Mouse (Mus musculus) heart, adult 18-20 months (tissue): ENCODE measurements around the gene Stim2. TPM values are rescaled to one million over a fixed set of nuclear protein-coding genes. Genes with fewer than 3 reads are reported as not detected.

ENCODE experiments used
- DNase-seq, 2 experiments: peaks; one replicate each; pipeline ENCODE4 v3.0.0; 2021 to 2022; ENCODE audit warnings: mixed read lengths in 1 of 2
- total RNA-seq, 2 experiments: library from RNA; stranded (reverse); gene quantifications; 2 replicates each; pipeline ENCODE4 v1.2.3; 2021

Gene Stim2
- total RNA-seq, 2 experiments from 2014 or later, result 14.0 to 15.3 TPM

GRCm38 (mm10) chr5:53994576-53994975 is 3.7 kb upstream of the Stim2 start:
- no peak for DNase-seq

GRCm38 (mm10) chr5:53995316-53995715 is 3.0 kb upstream of the Stim2 start:
- DNase-seq, result peak; percentile 85 to 91

GRCm38 (mm10) chr5:53996822-53997221 is 1.5 kb upstream of the Stim2 start:
- DNase-seq, result no peak

- peak; percentile 61 to 78 for DNase-seq
Measured at GRCm38 (mm10) chr5:53998743-53999460, 603 bp downstream of the Stim2 start.

- DNase-seq, result no peak
Measured at GRCm38 (mm10) chr5:53999461-53999770, 1.1 kb downstream of the Stim2 start.

- peak; percentile 13 to 30 for DNase-seq
Measured at GRCm38 (mm10) chr5:53999831-54000230, 1.5 kb downstream of the Stim2 start.

GRCm38 (mm10) chr5:54001021-54001420 is 2.7 kb downstream of the Stim2 start:
- no peak for DNase-seq

- DNase-seq, result no peak
Measured at GRCm38 (mm10) chr5:54005111-54005864, 7.0 kb downstream of the Stim2 start.

GRCm38 (mm10) chr5:54005865-54006225 is 7.5 kb downstream of the Stim2 start:
- no peak for DNase-seq

- DNase-seq, result no peak
Measured at GRCm38 (mm10) chr5:54006845-54007244, 8.5 kb downstream of the Stim2 start.

GRCm38 (mm10) chr5:54007617-54008016 is 9.3 kb downstream of the Stim2 start:
- peak in 1 of 2 experiments; percentile 17 for DNase-seq

- DNase-seq, result no peak
Measured at GRCm38 (mm10) chr5:54013271-54013670, 15.0 kb downstream of the Stim2 start.

- DNase-seq, result no peak
Measured at GRCm38 (mm10) chr5:54017143-54017542, 18.8 kb downstream of the Stim2 start.

- DNase-seq, result no peak
Measured at GRCm38 (mm10) chr5:54018856-54019255, 20.6 kb downstream of the Stim2 start.

- peak; percentile 18 to 25 for DNase-seq
Measured at GRCm38 (mm10) chr5:54019546-54019945, 21.2 kb downstream of the Stim2 start.

GRCm38 (mm10) chr5:54024610-54025009 is 26.3 kb downstream of the Stim2 start:
- no peak for DNase-seq

GRCm38 (mm10) chr5:54025630-54026029 is 27.3 kb downstream of the Stim2 start:
- peak in 1 of 2 experiments; percentile 20 for DNase-seq

GRCm38 (mm10) chr5:54033217-54033616 is 34.9 kb downstream of the Stim2 start:
- no peak for DNase-seq

GRCm38 (mm10) chr5:54034680-54035079 is 36.4 kb downstream of the Stim2 start:
- no peak for DNase-seq

- DNase-seq, result no peak
Measured at GRCm38 (mm10) chr5:54038615-54039014, 40.3 kb downstream of the Stim2 start.

- DNase-seq, result no peak
Measured at GRCm38 (mm10) chr5:54040527-54040926, 42.2 kb downstream of the Stim2 start.

GRCm38 (mm10) chr5:54042013-54042412 is 43.7 kb downstream of the Stim2 start:
- DNase-seq, result no peak

- peak in 1 of 2 experiments; percentile 21 for DNase-seq
Measured at GRCm38 (mm10) chr5:54045523-54045922, 47.2 kb downstream of the Stim2 start.

GRCm38 (mm10) chr5:54046432-54046831 is 48.1 kb downstream of the Stim2 start:
- DNase-seq, result no peak
